Mouse (Mus musculus) myocyte (in vitro differentiated cells): ENCODE data around the gene Gpr135. TPM values are rescaled to one million over a fixed set of nuclear protein-coding genes. Genes with fewer than 3 reads are reported as not detected.

ENCODE experiments used
- H3K27me3 ChIP-seq: one replicate; pipeline ENCODE4 v1.6.1; 2011; ENCODE audit not compliant: control insufficient read depth, insufficient read depth, insufficient read length
- H3K36me3 ChIP-seq: one replicate; pipeline ENCODE4 v1.6.1; 2011; ENCODE audit not compliant: control insufficient read depth, insufficient read depth
- H3K4me2 ChIP-seq: one replicate; pipeline ENCODE4 v1.6.1; 2011; ENCODE audit warnings: low read depth, control low read depth
- H3K4me3 ChIP-seq: one replicate; pipeline ENCODE4 v1.5.1; 2011; ENCODE audit warnings: mild to moderate bottlenecking, control low read depth, moderate library complexity
- H3K79me2 ChIP-seq: one replicate; pipeline ENCODE4 v1.6.1; 2011; ENCODE audit not compliant: control insufficient read depth, insufficient read depth
- H3ac ChIP-seq: one replicate; pipeline ENCODE4 v1.6.1; 2011; ENCODE audit not compliant: control insufficient read depth, insufficient read length
- CEBPB ChIP-seq: IDR thresholded peaks from 2 replicates; pipeline ENCODE4 v1.6.1; 2011; ENCODE audit warnings: mild to moderate bottlenecking, moderate library complexity; ENCODE audit not compliant: poor library complexity, insufficient read depth, severe bottlenecking
- E2F4 ChIP-seq: IDR thresholded peaks from one replicate; pipeline ENCODE4 v1.6.1; 2011; ENCODE audit warnings: mild to moderate bottlenecking, control low read depth, moderate library complexity; ENCODE audit not compliant: insufficient read depth
- MAX ChIP-seq: IDR thresholded peaks from one replicate; pipeline ENCODE4 v1.6.1; 2011; ENCODE audit warnings: low read depth, mild to moderate bottlenecking, control low read depth
- MYOD1 ChIP-seq, 3 experiments: IDR thresholded peaks; one replicate each; pipeline ENCODE4 v1.6.1; 2011; ENCODE audit warnings: control low read depth in 2 of 3, low read depth in 2 of 3, mild to moderate bottlenecking in 2 of 3, moderate library complexity in 1 of 3; ENCODE audit not compliant: insufficient read length in 2 of 3, control insufficient read depth in 1 of 3
- MYOG ChIP-seq, 3 experiments: IDR thresholded peaks; one replicate each; pipeline ENCODE4 v1.6.1; 2011; ENCODE audit warnings: control low read depth in 2 of 3, low read depth in 2 of 3, mild to moderate bottlenecking in 2 of 3; ENCODE audit not compliant: insufficient read length in 2 of 3, control insufficient read depth in 1 of 3, insufficient read depth in 1 of 3
- POLR2A ChIP-seq: IDR thresholded peaks from one replicate; pipeline ENCODE4 v1.6.1; 2011; ENCODE audit warnings: low read depth, mild to moderate bottlenecking, control low read depth, moderate library complexity; ENCODE audit not compliant: insufficient read length
- POLR2AphosphoS2 ChIP-seq: IDR thresholded peaks from one replicate; pipeline ENCODE4 v1.6.1; 2011; ENCODE audit warnings: low read depth, control low read depth; ENCODE audit not compliant: insufficient read length
- REST ChIP-seq: IDR thresholded peaks from one replicate; pipeline ENCODE4 v1.6.1; 2011; ENCODE audit warnings: mild to moderate bottlenecking, control low read depth, moderate library complexity; ENCODE audit not compliant: insufficient read depth, insufficient read length
- SRF ChIP-seq: IDR thresholded peaks from one replicate; pipeline ENCODE4 v1.6.1; 2011; ENCODE audit warnings: low read depth; ENCODE audit not compliant: control insufficient read depth, insufficient read length
- TCF12 ChIP-seq: IDR thresholded peaks from one replicate; pipeline ENCODE4 v1.6.1; 2011; ENCODE audit warnings: mild to moderate bottlenecking, control low read depth; ENCODE audit not compliant: poor library complexity, insufficient read depth, severe bottlenecking
- TCF3 ChIP-seq: IDR thresholded peaks from one replicate; pipeline ENCODE4 v1.6.1; 2011; ENCODE audit warnings: low read depth, control low read depth; ENCODE audit not compliant: insufficient read length
- USF1 ChIP-seq: IDR thresholded peaks from one replicate; pipeline ENCODE4 v1.6.1; 2011; ENCODE audit warnings: low read depth, mild to moderate bottlenecking, control low read depth, moderate library complexity
- polyA plus RNA-seq: library from polyadenylated mRNA; unstranded; fragments of >200 nt; fragmentation: generic; extraction: Trizol; gene quantifications from one replicate; pipeline ENCODE4 v1.2.1, GENCODE M21; 2012; ENCODE audit warnings: missing spikeins

The Gpr135 gene
- polyA plus RNA-seq, 1 experiment: 0.04 TPM

DNA sequence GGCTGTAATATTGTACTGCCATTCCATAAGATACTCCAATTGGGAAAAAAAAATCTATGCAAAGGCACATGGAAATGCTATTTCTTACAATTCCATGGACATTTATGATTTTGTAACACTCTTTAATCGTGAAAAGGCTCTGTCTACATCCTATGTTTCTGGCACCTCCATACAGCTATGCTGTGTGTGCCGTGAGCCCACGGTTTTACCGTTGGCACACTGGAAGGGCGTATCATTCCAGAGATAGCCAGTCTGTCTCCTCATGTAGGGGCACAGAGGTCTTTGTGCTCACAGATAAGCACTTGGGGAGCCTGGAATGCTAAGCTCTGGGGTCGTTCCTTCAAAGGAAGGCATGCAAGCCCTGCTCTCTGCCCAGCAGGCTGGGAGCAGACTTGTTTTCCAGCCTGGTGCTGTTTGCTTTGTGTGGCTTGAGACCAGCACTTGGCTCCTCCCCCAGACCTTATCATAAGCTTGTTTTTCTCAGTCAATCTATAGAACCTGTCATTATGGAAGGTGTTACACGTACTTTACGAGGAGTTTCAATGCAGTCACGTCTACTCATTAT lies 34.7 kb downstream of the Gpr135 start:
- H3K36me3 ChIP-seq: no peaks in the 10 kb centered on the region
- H3K27me3 ChIP-seq: no peaks in the 10 kb centered on the region
- H3K4me3 ChIP-seq: no peak overlapping the region
- H3K4me2 ChIP-seq: no peak overlapping the region
- H3ac ChIP-seq: no peak overlapping the region
- TF ChIP-seq USF1: no peak
- no peak for TF ChIP-seq E2F4
- TF ChIP-seq POLR2AphosphoS2: no peak
- no peak for TF ChIP-seq CEBPB
- no peak for TF ChIP-seq TCF3
- TF ChIP-seq MYOG (IDR thresholded peaks at IDR 0.05; ENCODE audit: control insufficient read depth in 1 of 3, insufficient read depth in 1 of 3, insufficient read length in 2 of 3, low read depth in 2 of 3): no peak
- no peaks in the 10 kb centered on the region for H3K79me2 ChIP-seq

DNA sequence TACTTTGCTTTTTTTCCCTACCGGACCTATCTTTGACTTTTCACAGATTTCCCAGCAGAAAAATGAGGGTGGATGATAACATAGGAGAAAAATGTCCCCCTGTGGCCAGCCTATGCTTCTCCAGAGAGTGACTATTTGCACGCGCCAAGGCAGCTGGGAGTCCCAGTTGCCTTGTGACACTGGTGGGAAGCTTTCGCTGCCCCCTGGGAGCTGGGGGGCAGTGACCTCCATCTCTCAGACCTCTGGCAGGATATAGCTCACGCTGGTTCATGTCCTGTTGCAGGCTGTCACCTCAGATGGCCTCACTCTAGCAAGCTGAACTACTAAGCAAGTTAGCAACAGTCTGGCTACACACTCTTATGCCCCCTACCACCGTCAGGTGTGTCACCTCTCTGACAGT lies 39.1 kb downstream of the Gpr135 start:
- H3K4me2 ChIP-seq: no peak overlapping the region
- H3K27me3 ChIP-seq: no peaks in the 10 kb centered on the region
- no peak overlapping the region for H3ac ChIP-seq
- no peaks in the 10 kb centered on the region for H3K36me3 ChIP-seq
- no peak overlapping the region for H3K4me3 ChIP-seq
- H3K79me2 ChIP-seq: no peaks in the 10 kb centered on the region
- TF ChIP-seq TCF12: no peak
- TF ChIP-seq SRF: no peak
- TF ChIP-seq CEBPB: no peak
- TF ChIP-seq POLR2A: no peak
- no peak for TF ChIP-seq MYOG (IDR thresholded peaks at IDR 0.05; ENCODE audit: control insufficient read depth in 1 of 3, insufficient read depth in 1 of 3, insufficient read length in 2 of 3, low read depth in 2 of 3)
- no peak for TF ChIP-seq MAX
- TF ChIP-seq REST: no peak
- no peak for TF ChIP-seq MYOD1 (IDR thresholded peaks at IDR 0.05; ENCODE audit: control insufficient read depth in 1 of 3, insufficient read length in 2 of 3, low read depth in 2 of 3)
- TF ChIP-seq TCF3: no peak
- no peak for TF ChIP-seq USF1
- no peak for TF ChIP-seq E2F4
- TF ChIP-seq POLR2AphosphoS2: no peak

DNA sequence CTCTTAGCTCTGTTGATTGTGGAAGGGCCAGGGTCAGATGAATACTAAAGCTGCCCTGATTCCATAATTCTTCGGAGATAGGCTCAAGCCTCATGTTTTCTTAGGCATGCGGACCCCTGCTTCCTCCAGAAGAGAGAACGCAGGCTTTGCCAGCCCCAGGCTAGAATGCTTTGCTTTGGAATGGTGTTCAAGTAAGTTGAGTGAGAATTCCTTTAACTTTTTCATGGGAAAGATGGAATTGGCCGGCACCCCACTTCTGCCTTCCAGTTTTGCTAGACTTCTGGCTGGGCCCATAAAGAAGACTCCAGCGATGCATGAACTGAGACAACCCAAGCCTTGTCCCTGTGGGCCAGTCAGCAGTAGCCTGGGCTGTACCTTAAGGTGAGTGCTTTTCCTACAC lies 39.8 kb downstream of the Gpr135 start:
- Histone ChIP-seq H3K4me2 (no peak overlapping the region), H3ac (no peak overlapping the region)
- TF ChIP-seq USF1: no peak
- TF ChIP-seq MYOD1 (IDR thresholded peaks at IDR 0.05; ENCODE audit: control insufficient read depth in 1 of 3, insufficient read length in 2 of 3, low read depth in 2 of 3): no peak
- no peak for TF ChIP-seq POLR2AphosphoS2
- TF ChIP-seq TCF3: no peak
- no peak for TF ChIP-seq TCF12
- no peak for TF ChIP-seq CEBPB
- TF ChIP-seq SRF: no peak
- no peak for TF ChIP-seq E2F4
- TF ChIP-seq MAX: no peak
- TF ChIP-seq REST: no peak
- no peak for TF ChIP-seq MYOG (IDR thresholded peaks at IDR 0.05; ENCODE audit: control insufficient read depth in 1 of 3, insufficient read depth in 1 of 3, insufficient read length in 2 of 3, low read depth in 2 of 3)
- TF ChIP-seq POLR2A: no peak

DNA sequence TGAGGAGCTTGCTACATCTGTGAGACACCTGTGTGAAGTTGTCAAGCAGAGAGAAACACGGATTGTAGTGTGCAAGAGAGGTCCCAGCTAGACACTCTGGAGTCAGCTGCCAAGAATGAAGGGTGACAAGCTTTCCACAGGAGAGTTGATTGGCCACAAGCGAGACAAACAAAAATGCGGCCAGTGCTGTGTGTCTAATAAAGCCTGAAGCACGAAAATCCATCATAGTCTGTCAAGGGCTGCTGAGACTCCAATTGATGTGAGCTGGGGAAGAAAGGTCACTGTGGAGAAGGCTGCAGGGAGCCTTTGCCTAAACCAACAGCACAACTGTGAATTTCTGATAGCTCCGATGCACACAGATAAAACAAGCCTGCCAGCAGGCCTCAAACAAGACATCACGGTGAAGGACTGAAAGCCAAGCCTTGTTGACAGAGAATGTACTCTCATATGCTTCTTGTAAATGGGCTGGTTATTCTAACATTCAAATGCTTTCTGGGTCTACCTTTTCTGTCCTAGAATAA lies 45.6 kb downstream of the Gpr135 start:
- Histone ChIP-seq H3K4me2 (no peak overlapping the region), H3K27me3 (no peaks in the 10 kb centered on the region), H3K79me2 (no peaks in the 10 kb centered on the region), H3ac (no peak overlapping the region), H3K36me3 (no peaks in the 10 kb centered on the region), H3K4me3 (no peak overlapping the region)
- TF ChIP-seq TCF3: no peak
- no peak for TF ChIP-seq REST
- TF ChIP-seq SRF: no peak
- no peak for TF ChIP-seq POLR2A
- no peak for TF ChIP-seq TCF12
- TF ChIP-seq MYOD1 (IDR thresholded peaks at IDR 0.05; ENCODE audit: control insufficient read depth in 1 of 3, insufficient read length in 2 of 3, low read depth in 2 of 3): no peak
- no peak for TF ChIP-seq MYOG (IDR thresholded peaks at IDR 0.05; ENCODE audit: control insufficient read depth in 1 of 3, insufficient read depth in 1 of 3, insufficient read length in 2 of 3, low read depth in 2 of 3)
- no peak for TF ChIP-seq POLR2AphosphoS2
- TF ChIP-seq E2F4: no peak
- TF ChIP-seq CEBPB: no peak
- TF ChIP-seq MAX: no peak
- no peak for TF ChIP-seq USF1

More for the DNA sequence above, 39.8 kb downstream of the Gpr135 start:
- Histone ChIP-seq H3K4me3 (no peak overlapping the region), H3K27me3 (no peaks in the 10 kb centered on the region), H3K79me2 (no peaks in the 10 kb centered on the region), H3K36me3 (no peaks in the 10 kb centered on the region)

DNA sequence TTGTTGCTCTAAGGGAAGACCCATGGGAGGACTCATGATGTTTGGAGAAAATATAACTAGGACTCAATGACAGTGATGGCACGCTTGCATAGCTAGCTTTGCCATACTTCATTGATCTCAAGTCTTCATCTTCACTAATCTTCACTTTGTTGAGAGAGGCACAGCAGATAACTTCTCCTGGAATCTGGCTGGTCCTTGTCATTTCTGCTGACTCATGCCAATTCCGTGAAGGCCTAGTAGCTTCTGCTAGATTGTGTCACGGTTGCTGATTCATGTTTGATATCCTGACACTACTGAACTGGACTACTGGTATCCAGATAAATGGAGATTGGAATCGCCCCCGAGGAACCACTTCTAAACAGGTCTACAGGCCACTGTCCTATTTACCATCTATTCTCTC lies 47.4 kb downstream of the Gpr135 start:
- Histone ChIP-seq H3K79me2 (no peaks in the 10 kb centered on the region), H3ac (no peak overlapping the region), H3K4me3 (no peak overlapping the region), H3K4me2 (no peak overlapping the region), H3K27me3 (no peaks in the 10 kb centered on the region), H3K36me3 (no peaks in the 10 kb centered on the region)
- TF ChIP-seq MAX (no peak), TCF3 (no peak), POLR2AphosphoS2 (no peak), POLR2A (no peak), E2F4 (no peak), SRF (no peak), USF1 (no peak), MYOG (IDR thresholded peaks at IDR 0.05; ENCODE audit: control insufficient read depth in 1 of 3, insufficient read depth in 1 of 3, insufficient read length in 2 of 3, low read depth in 2 of 3) (no peak), CEBPB (no peak), TCF12 (no peak), REST (no peak), MYOD1 (IDR thresholded peaks at IDR 0.05; ENCODE audit: control insufficient read depth in 1 of 3, insufficient read length in 2 of 3, low read depth in 2 of 3) (no peak)
